Mouse (Mus musculus) heart, adult 10 weeks (tissue): ENCODE measurements around the gene Tmem237. TPM values are rescaled to one million over a fixed set of nuclear protein-coding genes. Genes with fewer than 3 reads are reported as not detected.

Experiments used
- polyA plus RNA-seq: library from polyadenylated mRNA; stranded (reverse); fragments of 350-450 nt; fragmentation: Illumina TruSeq; extraction: RNeasy Lipid Tissue Mini Kit (QIAGEN cat#74804); gene quantifications from one replicate; pipeline ENCODE4 v1.2.3, GENCODE M21; 2014; ENCODE audit warnings: low read depth, low replicate concordance

Tmem237 gene
- polyA plus RNA-seq = 4.2 TPM

GRCm38 (mm10) chr1:59119720-59120457, at the start of gene Tmem237:
Tmem237 (minus strand) TSS chr1:59120408.

GRCm38 (mm10) chr1:59163030-59163461, 42.8 kb upstream of the Tmem237 start, which contains the start of gene Mpp4:
Mpp4 (minus strand) TSS chr1:59163389.

GRCm38 (mm10) chr1:59094705-59095104, 25.5 kb downstream of the Tmem237 start, which contains the start of gene C2cd6:
C2cd6 (minus strand) TSS chr1:59094900.

Other genes with a start within 250 kb of the Tmem237 start
- 101 TPM for gene Trak2, start 147.0 kb downstream of the Tmem237 start, polyA plus RNA-seq
- gene Stradb, start 146.9 kb downstream of the Tmem237 start, polyA plus RNA-seq = 44.3 TPM
- not detected for gene C2cd6, start 25.5 kb downstream of the Tmem237 start, polyA plus RNA-seq
- gene Mpp4, start 43.0 kb upstream of the Tmem237 start, polyA plus RNA-seq = 0.26 TPM
- 7.9 TPM for gene Als2, start 116.8 kb upstream of the Tmem237 start, polyA plus RNA-seq
- gene Cdk15, start 136.5 kb upstream of the Tmem237 start, polyA plus RNA-seq = not detected